Mouse (Mus musculus): ENCODE measurements around the gene Cntd1.

Gene Cntd1

GRCm38 (mm10) chr11:101255826-101256775 lies 22.7 kb upstream of the Cntd1 start:
- no peak for DNase-seq

- peak; percentile 75 for DNase-seq
Measured at GRCm38 (mm10) chr11:101259261-101259712, 19.5 kb upstream of the Cntd1 start.

- DNase-seq: peak; percentile 91
Measured at GRCm38 (mm10) chr11:101259948-101260825, 18.6 kb upstream of the Cntd1 start, which contains the start of gene Wnk4. Gene Wnk4 (plus strand): TSS chr11:101260567.

- no peak for DNase-seq
Measured at GRCm38 (mm10) chr11:101260826-101261380, 17.9 kb upstream of the Cntd1 start.

GRCm38 (mm10) chr11:101262272-101262967 lies 16.4 kb upstream of the Cntd1 start:
- peak; percentile 40 for DNase-seq

- DNase-seq: no peak
Measured at GRCm38 (mm10) chr11:101263138-101263988, 15.4 kb upstream of the Cntd1 start.

GRCm38 (mm10) chr11:101263989-101264280 lies 14.9 kb upstream of the Cntd1 start:
- no peak for DNase-seq

- DNase-seq: no peak
Measured at GRCm38 (mm10) chr11:101264954-101265471, 13.8 kb upstream of the Cntd1 start.

GRCm38 (mm10) chr11:101265906-101266305 lies 12.9 kb upstream of the Cntd1 start:
- DNase-seq: no peak

- DNase-seq: no peak
Measured at GRCm38 (mm10) chr11:101269577-101270116, 9.2 kb upstream of the Cntd1 start.

- no peak for DNase-seq
Measured at GRCm38 (mm10) chr11:101272446-101272845, 6.4 kb upstream of the Cntd1 start.

GRCm38 (mm10) chr11:101275309-101275708 lies 3.5 kb upstream of the Cntd1 start:
- no peak for DNase-seq

GRCm38 (mm10) chr11:101276319-101277070 lies 2.3 kb upstream of the Cntd1 start:
- DNase-seq: peak; percentile 42

GRCm38 (mm10) chr11:101277381-101278222 lies 1.2 kb upstream of the Cntd1 start:
- peak; percentile 71 for DNase-seq

GRCm38 (mm10) chr11:101279193-101279569 lies 369 bp downstream of the Cntd1 start:
- DNase-seq: no peak

- no peak for DNase-seq
Measured at GRCm38 (mm10) chr11:101280837-101281236, 2.0 kb downstream of the Cntd1 start.

GRCm38 (mm10) chr11:101282896-101283295 lies 4.1 kb downstream of the Cntd1 start:
- no peak for DNase-seq

GRCm38 (mm10) chr11:101283805-101284204 lies 5.0 kb downstream of the Cntd1 start:
- no peak for DNase-seq

GRCm38 (mm10) chr11:101287306-101287705 lies 8.5 kb downstream of the Cntd1 start:
- no peak for DNase-seq

Measured in kidney, postnatal 10 days (tissue).